Mouse (Mus musculus) 3T3-L1 (cell line): ENCODE results near the gene Il1a.

ENCODE experiments used
- DNase-seq: peaks from one replicate; pipeline ENCODE4 v3.0.0-alpha.2; 2015; ENCODE audit warnings: low read depth, low spot score

Gene Il1a

DNA sequence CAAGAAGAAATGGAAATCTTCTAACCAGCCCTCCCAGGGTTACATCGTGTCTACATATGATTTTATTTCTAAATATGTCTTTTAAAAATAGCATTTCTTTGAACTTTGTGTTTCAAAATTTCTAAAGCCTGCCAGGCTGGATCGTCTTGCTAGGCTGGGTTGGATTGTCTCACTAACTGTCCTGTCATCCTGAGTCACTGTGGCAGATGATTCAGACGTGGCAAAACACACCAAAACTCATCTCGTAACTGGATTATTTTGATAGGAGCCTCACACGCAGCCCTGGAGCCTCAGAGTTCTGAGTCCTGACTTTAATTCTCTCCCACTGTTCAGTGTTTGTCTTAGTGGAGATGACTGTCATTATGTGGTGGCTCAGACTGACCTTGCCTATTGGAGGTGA is 46.7 kb downstream of the Il1a start:
- peak; percentile 81 for DNase-seq

- no peak for DNase-seq
Measured at GRCm38 (mm10) chr2:129261151-129261794, 48.5 kb downstream of the Il1a start.

- no peak for DNase-seq
Measured at GRCm38 (mm10) chr2:129260646-129261045, 49.1 kb downstream of the Il1a start.

- peak; percentile 94 for DNase-seq
Measured at GRCm38 (mm10) chr2:129258475-129259211, 51.1 kb downstream of the Il1a start.

GRCm38 (mm10) chr2:129258056-129258455 is 51.7 kb downstream of the Il1a start:
- DNase-seq: no peak

GRCm38 (mm10) chr2:129256006-129256405 is 53.8 kb downstream of the Il1a start:
- no peak for DNase-seq

DNA sequence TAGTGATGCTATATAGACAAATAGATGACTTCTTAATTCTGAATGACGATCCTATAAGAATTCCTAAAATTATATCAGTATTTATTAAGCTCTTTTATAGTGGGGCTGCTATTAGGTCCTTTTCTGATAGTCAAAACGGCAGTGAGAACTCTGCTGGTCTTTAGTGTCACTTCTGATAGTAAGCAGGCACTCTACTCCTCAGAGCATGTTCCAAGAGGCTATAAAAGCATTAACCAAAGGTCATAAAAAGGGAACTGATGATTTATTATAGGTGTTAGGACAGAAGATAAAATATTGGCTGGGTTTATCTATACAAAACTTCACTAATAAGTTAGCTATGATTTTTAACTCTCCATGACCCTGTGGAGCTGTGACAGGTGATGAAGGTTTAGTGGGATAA is 55.7 kb downstream of the Il1a start:
- DNase-seq: no peak

- no peak for DNase-seq
Measured at GRCm38 (mm10) chr2:129253631-129253970, 56.2 kb downstream of the Il1a start.

DNA sequence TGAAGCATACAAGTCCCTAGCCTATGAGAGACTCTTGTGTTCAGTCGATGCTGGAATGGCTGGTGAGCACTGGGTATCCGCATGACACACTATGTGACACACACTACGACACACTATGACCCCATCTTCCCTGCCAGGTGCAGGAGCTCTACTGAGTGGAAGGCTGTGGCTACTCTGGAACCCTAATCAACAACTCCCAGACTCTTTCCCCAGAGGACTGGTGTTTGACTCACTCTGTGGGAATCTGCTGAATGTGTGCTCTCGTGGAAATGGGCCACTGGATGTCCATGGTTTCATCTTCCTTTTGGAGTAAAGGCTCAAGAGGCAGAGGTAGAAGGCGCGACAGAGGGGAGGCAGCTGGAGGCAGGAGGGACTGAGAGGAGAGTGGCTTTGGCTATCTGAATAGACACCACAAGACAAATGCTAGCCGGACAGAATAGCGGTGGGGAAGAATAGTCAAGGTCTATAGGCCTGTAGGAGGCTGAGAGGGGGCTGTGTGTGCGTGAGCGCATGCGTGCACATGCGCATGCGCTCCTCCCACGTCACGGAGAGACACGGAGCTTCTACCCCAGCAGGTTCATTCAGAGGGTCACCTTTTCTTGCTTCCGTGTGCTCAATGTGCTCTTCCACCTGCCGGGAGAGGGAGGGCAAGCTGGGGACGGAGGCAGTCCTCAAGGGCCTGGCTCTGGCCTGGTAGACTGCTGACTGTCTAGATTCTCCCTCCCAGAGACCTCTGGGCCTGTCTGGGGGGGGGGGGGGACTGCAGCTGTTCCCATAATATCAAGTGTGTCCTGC is 56.7 kb downstream of the Il1a start:
- no peak for DNase-seq
